Mouse (Mus musculus) neural tube, embryonic 10.5 days (tissue): ENCODE measurements around the gene Uckl1.

Experiments
- DNase-seq: peaks from one replicate; pipeline ENCODE4 v3.0.0-alpha.2; 2017; ENCODE audit warnings: low spot score; ENCODE audit errors: extremely low spot score

The Uckl1 gene

DNA sequence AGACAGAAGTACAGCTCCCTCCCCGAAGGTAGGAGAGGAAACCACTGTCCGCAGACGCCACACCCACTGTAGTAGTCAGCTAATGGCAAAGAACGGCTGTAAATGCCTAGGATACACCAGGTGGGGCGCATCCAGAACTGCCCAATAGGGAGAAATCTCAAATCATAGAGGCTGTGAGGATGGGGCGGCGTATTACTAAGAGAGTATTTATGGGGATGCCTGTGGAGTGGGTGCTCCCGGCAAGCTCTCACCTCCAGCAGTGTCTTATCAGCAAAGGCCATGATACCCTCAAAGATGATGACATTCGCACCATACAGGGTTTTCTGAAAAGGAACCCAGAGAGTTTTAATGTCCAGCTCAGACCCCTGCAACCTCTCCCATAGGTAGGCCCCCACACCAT is 10.7 kb downstream of the Uckl1 start:
- DNase-seq: no peak

DNA sequence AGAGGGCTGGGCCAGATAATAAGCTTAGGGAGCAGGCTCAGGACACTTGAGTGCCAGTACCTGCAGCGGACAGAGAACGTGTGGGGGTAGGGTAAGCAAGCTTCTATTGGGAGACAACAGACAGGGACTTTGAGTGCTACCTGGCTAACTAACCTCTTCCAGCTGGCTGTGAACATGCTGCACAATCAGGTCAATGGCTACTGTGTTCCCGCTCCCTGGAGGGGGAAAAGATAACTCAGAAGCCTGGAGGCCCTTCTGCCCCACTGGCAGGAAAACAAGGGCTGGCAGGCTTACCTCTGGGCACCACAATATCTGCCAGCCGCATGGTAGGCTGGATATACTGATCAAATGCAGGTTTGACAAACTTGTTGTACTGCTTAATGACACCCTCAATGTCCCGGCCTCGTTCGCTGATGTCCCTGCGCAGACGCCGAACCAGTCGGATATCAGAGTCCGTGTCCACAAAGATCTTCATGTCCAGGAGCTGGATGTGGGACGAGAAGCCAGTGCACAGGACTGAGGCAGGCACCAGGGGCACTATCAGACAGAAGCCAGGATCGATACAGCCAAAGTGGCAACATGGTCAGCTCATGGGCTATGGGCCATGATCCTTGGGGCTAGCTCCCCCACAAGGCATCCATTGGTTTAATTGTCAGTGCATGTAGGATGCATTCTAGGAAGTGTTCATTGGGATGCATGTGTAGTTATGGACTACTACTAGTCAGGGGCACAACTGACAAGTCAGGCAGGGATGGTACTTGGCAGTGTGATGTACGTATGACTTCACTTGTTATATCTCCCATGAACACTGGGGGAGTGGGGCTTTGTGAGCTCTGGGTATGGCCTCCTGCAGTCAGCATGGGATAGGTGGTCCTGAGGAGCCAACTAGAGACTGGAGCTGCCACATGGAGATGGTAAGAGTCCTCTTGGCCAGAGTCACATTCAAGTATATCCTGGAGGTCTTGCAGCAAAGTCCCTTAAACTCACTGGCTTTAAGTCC is 11.5 kb downstream of the Uckl1 start:
- DNase-seq: no peak

GRCm38 (mm10) chr2:181571941-181572670 is 12.6 kb downstream of the Uckl1 start:
- no peak for DNase-seq

DNA sequence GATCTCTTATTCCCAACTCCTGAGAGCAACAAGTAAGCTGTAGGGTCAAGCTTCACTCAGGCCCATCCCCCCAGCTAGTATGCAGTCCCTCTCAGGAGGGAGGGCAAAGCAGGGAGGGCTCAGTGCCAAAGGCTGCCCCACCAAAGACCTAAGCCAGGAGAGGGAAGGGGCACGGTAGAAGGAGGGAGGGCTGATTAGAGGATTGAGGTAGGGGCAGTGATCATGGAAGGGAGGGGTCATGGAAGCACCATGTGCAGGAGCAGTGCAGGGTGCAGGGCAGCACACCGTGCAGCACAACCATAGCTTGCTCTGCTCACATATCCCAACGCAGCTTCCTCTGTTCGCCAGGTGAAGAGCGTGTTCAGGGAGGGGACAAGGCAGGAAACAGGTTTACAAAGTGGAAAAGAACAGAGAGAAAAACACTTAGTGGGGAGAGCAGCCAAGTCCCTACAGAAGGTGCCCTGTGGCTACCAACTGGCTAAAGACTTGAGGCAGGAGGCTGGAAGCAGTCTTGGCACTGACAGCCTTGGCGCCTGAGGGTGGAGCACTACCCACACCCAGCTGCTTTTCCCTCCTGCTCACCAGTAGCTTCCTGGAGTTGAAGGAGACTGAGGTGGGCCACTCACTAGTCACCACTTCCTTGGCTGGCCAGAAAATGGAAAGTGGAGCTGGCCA is 13.6 kb downstream of the Uckl1 start:
- no peak for DNase-seq

- no peak for DNase-seq
These were observed 14.3 kb downstream of the Uckl1 start for GRCm38 (mm10) chr2:181570375-181570774.

DNA sequence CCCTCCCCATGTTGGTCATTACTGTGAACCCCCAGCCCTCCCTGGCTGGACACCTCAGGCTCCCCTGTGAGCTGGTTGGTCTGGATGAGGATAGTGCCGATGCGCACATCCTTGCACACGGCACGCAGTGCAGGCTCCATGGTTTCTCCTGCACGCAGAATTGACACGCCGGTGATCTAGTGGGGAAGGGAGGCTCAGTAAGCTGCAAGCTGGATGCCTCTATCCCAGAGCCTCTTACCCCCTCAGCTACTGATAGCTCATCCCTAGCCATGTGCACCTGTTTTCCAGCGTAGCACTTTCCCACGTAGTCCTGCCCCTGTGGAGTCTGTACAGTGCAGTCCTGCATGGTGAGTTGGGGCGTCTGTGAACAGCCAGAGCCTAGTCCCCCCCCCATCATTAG is 14.8 kb downstream of the Uckl1 start:
- no peak for DNase-seq

DNA sequence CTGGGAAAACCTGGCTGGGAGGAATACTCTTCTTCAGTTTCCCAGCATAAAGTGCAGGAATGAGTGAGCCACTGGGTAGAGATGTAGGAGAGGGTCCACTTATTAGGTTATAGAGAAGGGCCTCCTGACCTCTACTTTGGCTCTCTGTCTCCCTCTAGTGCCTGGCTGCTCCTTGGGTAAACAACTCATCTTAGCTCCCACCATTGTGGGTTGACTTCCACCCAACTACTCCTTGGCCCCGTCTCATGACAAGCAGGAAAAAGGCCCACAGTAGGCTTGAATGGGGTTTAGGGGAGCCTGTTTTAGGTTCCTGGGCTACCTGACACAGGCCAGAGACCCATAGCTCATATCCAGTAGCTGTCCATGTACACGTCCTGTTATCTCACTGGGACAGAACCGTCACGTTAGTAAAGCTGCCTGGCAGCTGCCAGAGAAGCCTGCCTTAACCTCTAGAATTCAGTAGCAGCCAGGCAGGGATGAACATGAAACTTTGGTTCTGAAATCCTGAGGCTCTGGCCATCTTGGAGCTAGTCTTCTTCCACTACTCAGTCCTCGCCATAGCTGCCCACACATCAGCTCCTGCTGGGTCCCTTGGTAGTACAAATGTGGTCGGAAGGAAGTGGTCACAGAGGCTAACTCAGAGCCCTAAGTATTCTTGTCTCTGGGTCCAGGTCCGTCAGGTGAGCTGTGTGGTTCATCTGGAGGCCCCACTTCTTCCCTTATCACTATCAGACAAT is 16.3 kb downstream of the Uckl1 start:
- no peak for DNase-seq

DNA sequence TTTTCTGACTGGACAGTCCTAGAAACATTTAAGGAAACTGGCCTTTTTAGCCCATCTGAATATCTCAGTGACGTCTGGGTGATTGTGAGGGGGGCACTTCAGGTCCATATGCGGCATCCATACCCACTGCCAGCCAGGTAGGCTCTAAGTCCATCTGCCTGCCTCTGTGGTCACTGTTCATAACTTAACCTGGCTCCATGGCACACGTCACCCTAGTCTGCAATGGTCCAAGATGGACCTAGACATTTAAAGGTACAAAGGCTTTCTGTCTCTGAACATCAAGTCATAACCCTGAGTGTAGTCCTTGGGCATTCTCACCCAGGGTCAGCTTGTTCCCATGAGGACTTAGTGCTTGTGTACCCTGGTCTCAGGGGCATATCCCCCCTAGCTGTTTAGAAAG is 17.4 kb downstream of the Uckl1 start:
- peak; percentile 6 for DNase-seq

GRCm38 (mm10) chr2:181553772-181554171 is 30.9 kb downstream of the Uckl1 start:
- no peak for DNase-seq

GRCm38 (mm10) chr2:181550233-181550632 is 34.5 kb downstream of the Uckl1 start:
- no peak for DNase-seq

DNA sequence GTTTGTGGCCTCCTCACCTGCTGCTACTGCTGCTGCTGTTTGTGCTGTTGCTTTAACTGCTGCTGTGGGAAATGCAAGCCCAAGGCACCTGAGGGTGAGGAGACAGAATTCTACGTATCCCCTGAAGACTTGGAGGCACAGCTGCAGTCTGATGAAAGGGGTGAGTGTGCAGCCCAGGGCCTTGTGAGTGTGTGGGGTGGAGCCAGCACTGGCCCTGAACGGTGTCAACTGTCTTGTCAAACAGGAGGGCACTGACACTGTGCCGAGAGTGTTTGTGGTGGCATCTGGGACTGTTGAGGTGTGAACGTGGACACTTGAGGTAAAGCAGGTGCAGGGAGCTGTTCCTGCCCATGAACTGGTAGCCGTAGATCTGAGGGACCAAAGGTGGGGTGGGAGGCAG is 36.0 kb downstream of the Uckl1 start:
- no peak for DNase-seq

DNA sequence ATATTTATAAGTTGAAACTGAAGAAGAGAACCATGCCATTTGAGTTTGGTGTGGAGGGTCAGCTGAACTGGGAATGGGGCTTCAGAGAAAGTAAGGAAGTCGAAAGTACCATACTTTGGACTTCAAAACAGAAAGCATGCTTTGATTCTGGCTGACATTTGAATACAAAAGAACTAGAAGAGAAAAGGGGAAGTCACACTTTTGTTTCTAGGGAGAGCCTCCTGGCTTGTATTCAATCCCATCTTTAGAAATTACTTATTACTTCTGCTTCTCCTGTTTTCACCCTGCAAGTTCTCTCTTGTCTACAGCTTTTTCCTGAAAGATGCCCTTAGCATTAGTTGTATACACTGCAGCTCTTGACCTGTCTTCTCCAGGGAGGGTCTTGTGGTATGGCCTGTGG is 36.5 kb downstream of the Uckl1 start:
- DNase-seq: no peak

DNA sequence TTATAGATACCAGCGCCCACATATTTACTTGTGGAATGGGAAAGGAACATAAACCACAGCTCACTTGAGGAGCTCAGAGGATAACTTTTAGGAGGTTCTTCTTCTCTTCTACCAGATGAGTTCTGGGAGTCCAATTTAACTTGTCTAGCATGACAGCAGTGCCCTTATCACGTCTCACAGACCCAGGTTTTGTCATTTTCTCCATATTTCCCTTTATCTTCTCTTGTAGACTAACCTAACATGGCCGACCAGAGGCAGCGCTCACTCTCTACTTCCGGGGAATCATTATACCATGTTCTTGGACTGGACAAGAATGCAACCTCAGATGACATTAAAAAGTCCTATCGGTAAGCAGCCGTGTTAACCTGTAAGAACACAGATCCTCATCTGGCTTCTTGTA is 38.5 kb downstream of the Uckl1 start:
- no peak for DNase-seq

GRCm38 (mm10) chr2:181541761-181542380 is 42.8 kb downstream of the Uckl1 start:
- DNase-seq: no peak

GRCm38 (mm10) chr2:181537444-181538047 is 47.1 kb downstream of the Uckl1 start:
- no peak for DNase-seq

GRCm38 (mm10) chr2:181536410-181536809 is 48.3 kb downstream of the Uckl1 start:
- DNase-seq: no peak

- no peak for DNase-seq
These were observed 52.1 kb downstream of the Uckl1 start for GRCm38 (mm10) chr2:181532589-181532988.

- DNase-seq: no peak
These were observed 55.6 kb downstream of the Uckl1 start for GRCm38 (mm10) chr2:181529076-181529475.

DNA sequence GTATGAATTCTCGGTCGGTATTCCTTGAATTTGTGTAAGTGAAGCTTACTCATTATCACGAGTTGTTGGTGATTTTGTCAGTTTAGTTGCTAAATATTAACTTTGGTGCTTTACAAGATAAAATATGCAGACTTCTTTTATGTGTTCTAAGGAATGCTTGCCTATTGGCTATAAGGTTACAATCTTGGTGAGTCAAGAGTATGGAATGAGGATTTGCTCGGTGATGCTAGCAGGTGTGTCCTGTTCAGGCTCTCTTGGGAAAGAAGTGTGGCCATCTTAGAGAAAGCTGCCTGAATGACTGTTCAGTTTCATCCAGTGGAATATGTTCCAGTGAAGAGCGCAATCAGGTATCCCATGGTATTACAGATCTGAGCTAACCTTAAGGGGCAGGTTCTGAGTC is 59.2 kb downstream of the Uckl1 start:
- DNase-seq: no peak

GRCm38 (mm10) chr2:181522811-181523210 is 61.9 kb downstream of the Uckl1 start:
- no peak for DNase-seq
